Mouse (Mus musculus) lung, embryonic 16.5 days (tissue): ENCODE results near the gene Fbxo7. TPM values are rescaled to one million over a fixed set of nuclear protein-coding genes. Genes with fewer than 3 reads are reported as not detected.
"Not testable (repeated sequence)": the region's sequence is repeated elsewhere in the genome, so short reads cannot be mapped to it uniquely, and the experiment has no call there.

ENCODE experiments used
- ATAC-seq: fragments of 200-750 bp; cut with Nextera tagmentation; 2 replicates; pipeline ENCODE4 v1.8.0; 2017; ENCODE audit warnings: low read depth, mild to moderate bottlenecking, moderate library complexity
- H3K27ac ChIP-seq: fragments of 300-500 bp; sonication (generic); 2 replicates; pipeline ENCODE4 v1.5.1; 2014; ENCODE audit warnings: mild to moderate bottlenecking, control low read depth, low read length
- H3K27me3 ChIP-seq: fragments of 300-500 bp; sonication (generic); 2 replicates; pipeline ENCODE4 v1.6.1; 2014; ENCODE audit warnings: low read depth, low read length, mixed read lengths; ENCODE audit not compliant: control insufficient read depth, insufficient read depth
- H3K36me3 ChIP-seq: fragments of 300-500 bp; sonication (generic); 2 replicates; pipeline ENCODE4 v1.6.1; 2014; ENCODE audit warnings: low read length; ENCODE audit not compliant: control insufficient read depth, insufficient read depth
- H3K4me1 ChIP-seq: fragments of 300-500 bp; sonication (generic); replicated peaks from 2 replicates; pipeline ENCODE4 v1.6.1; 2014; ENCODE audit warnings: low read length, mixed read lengths; ENCODE audit not compliant: control insufficient read depth, insufficient read depth
- H3K4me2 ChIP-seq: fragments of 300-500 bp; sonication (generic); 2 replicates; pipeline ENCODE4 v1.6.1; 2014; ENCODE audit warnings: low read depth, low read length, control low read depth
- H3K4me3 ChIP-seq: fragments of 300-500 bp; sonication (generic); 2 replicates; pipeline ENCODE4 v1.5.1; 2014; ENCODE audit warnings: mild to moderate bottlenecking, low read length, control low read depth
- H3K9ac ChIP-seq: fragments of 300-500 bp; sonication (generic); 2 replicates; pipeline ENCODE4 v1.6.1; 2014; ENCODE audit warnings: low read length, control low read depth
- H3K9me3 ChIP-seq: fragments of 300-500 bp; sonication (generic); 2 replicates; pipeline ENCODE4 v1.6.1; 2016; ENCODE audit warnings: low read length; ENCODE audit not compliant: control insufficient read depth
- WGBS: fragments of 180-500 bp; shearing (Covaris S2); extraction: QIAGEN DNeasy Blood & Tissue Kit; methylation state at CpG from one replicate; pipeline ENCODE4 v1.1.7; 2014; 5-methylcytosine and 5-hydroxymethylcytosine counted together
- polyA plus RNA-seq: library from polyadenylated mRNA; unstranded; fragments of >200 nt; fragmentation: Nextera tagmentation; extraction: Ambion mirVana; gene quantifications from 2 replicates; pipeline ENCODE4 v1.2.1, GENCODE M21; 2015

Fbxo7 gene
- polyA plus RNA-seq, 1 experiment from 2014 or later: 25.0 TPM

- H3K36me3 ChIP-seq, H3K4me2 ChIP-seq, H3K4me1 ChIP-seq, H3K27ac ChIP-seq, ATAC-seq, H3K9me3 ChIP-seq, H3K9ac ChIP-seq, H3K4me3 ChIP-seq, H3K27me3 ChIP-seq: not testable (repeated sequence)
- 88% methylated on average over 1 of the region's 1 CpGs for WGBS
Measured at GRCm38 (mm10) chr10:86026807-86027206, 5.0 kb downstream of the Fbxo7 start.

- Histone ChIP-seq H3K27me3 (no peaks in the 10 kb centered on the region), H3K9ac (no peak overlapping the region), H3K4me3 (no peak overlapping the region), H3K9me3 (no peaks in the 10 kb centered on the region), H3K4me1 (no peaks in the 10 kb centered on the region; the same call in 1 of the 2 replicates), H3K27ac (no peak overlapping the region), H3K36me3 (peaks cover 8% of the 10 kb centered on the region), H3K4me2 (no peak overlapping the region)
- no peak for ATAC-seq
- WGBS: 86% methylated on average over 7 of the region's 7 CpGs
Measured at GRCm38 (mm10) chr10:86030743-86031142, 9.0 kb downstream of the Fbxo7 start.

DNA sequence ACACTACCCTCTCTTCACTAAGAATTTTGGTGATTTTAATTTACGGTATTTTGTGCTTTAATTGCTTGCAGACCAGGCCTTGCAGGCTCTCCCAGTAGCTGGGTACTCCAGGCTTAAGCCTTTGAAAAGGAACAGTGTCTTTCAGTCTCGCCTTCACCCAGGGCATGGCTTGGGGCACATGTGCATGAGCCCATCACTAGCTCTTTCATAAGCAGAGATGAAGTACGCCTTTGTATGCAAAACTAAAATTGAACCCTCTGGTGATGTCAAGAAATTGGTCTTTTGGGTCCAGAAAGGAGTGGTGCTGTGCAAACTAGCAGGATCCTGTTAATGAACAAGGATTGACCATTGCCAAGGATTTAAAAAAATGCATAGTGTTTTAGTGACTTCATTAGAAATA lies 10.7 kb downstream of the Fbxo7 start:
- 87% methylated on average over 3 of the region's 3 CpGs for WGBS
- H3K9me3 ChIP-seq: no peaks in the 10 kb centered on the region
- H3K4me1 ChIP-seq: no peaks in the 10 kb centered on the region; the same call in 1 of the 2 replicates

DNA sequence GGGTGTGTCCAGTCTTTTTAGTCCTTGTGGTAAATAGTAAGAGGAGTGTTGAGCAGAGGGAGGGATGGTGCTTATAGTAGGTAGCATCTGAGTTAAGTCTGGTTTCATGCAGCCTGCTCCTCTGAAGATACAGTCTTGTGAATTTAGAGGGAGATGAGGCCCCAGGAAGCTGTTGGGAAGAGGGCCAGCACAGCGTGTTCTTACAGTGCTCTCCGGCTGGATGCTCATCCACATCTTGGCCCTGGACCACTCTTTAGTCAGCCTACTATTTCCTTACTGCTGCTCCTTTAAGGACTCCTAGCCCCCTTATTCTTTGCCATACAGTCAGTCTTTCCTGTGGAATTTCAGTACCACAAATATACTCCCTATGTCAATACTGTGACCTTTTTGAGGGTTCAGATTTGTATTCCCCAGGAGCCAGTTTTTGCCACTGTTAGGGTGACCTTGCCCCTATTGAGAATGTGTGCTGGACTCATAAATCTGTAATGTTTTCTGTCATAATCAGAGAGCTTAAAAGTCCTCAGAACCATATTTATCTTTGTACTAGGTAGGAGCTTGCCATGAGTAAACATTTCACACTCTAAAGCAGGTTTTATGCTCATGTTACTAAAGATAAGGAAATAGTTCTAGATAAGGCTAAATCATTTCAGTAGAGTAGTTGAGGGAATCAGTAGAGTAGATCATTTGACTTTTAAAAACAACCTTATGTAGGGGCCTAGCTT lies 12.4 kb downstream of the Fbxo7 start:
- no peak overlapping the region for H3K4me2 ChIP-seq
- no peaks in the 10 kb centered on the region; the same call in 1 of the 2 replicates for H3K4me1 ChIP-seq
- 47% methylated on average over 2 of the region's 2 CpGs for WGBS
- ATAC-seq: no peak
- H3K4me3 ChIP-seq: no peak overlapping the region
- H3K27ac ChIP-seq: no peak overlapping the region
- no peaks in the 10 kb centered on the region for H3K27me3 ChIP-seq
- no peak overlapping the region for H3K9ac ChIP-seq
- no peaks in the 10 kb centered on the region for H3K9me3 ChIP-seq
- peaks cover 8% of the 10 kb centered on the region for H3K36me3 ChIP-seq

More for the DNA sequence above, 10.7 kb downstream of the Fbxo7 start:
- Histone ChIP-seq H3K9ac (no peak overlapping the region), H3K27me3 (no peaks in the 10 kb centered on the region), H3K27ac (no peak overlapping the region), H3K4me3 (no peak overlapping the region), H3K36me3 (peaks cover 8% of the 10 kb centered on the region), H3K4me2 (no peak overlapping the region)
- no peak for ATAC-seq

GRCm38 (mm10) chr10:86043651-86044050 lies 21.9 kb downstream of the Fbxo7 start:
- WGBS: 81% methylated on average over 4 of the region's 4 CpGs
- no peaks in the 10 kb centered on the region for H3K4me1 ChIP-seq
- ATAC-seq: no peak
- H3K27ac ChIP-seq: no peak overlapping the region
- no peak overlapping the region for H3K4me3 ChIP-seq
- no peak overlapping the region for H3K9ac ChIP-seq
- H3K27me3 ChIP-seq: no peaks in the 10 kb centered on the region
- peaks cover 9% of the 10 kb centered on the region for H3K36me3 ChIP-seq
- H3K4me2 ChIP-seq: no peak overlapping the region
- H3K9me3 ChIP-seq: no peaks in the 10 kb centered on the region

DNA sequence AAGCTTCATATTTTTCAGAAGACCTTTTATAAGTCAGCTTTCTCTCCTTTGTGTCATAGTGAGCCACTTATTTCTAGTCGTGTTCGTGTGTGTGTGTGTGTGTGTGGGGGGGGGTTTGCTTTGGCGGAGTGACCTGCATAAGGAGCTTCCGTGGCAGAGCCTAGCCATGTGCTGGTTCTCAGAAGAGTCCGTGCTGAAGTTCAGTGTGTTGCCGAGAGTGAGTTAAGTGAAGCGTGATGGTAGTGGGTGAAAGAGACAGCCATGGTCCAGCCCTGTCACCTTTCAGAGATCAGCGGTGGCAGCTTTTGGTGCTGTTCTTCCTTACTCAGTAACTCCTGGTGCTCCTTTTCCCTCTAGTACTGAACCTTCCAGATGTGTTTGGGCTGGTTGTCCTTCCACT lies 22.3 kb downstream of the Fbxo7 start:
- H3K27ac ChIP-seq: no peak overlapping the region
- no peak for ATAC-seq
- WGBS: 85% methylated on average over 8 of the region's 8 CpGs
- no peak overlapping the region for H3K4me2 ChIP-seq
- no peaks in the 10 kb centered on the region for H3K27me3 ChIP-seq
- peaks cover 11% of the 10 kb centered on the region for H3K36me3 ChIP-seq
- no peaks in the 10 kb centered on the region for H3K4me1 ChIP-seq
- H3K9me3 ChIP-seq: no peaks in the 10 kb centered on the region
- no peak overlapping the region for H3K9ac ChIP-seq
- H3K4me3 ChIP-seq: no peak overlapping the region

DNA sequence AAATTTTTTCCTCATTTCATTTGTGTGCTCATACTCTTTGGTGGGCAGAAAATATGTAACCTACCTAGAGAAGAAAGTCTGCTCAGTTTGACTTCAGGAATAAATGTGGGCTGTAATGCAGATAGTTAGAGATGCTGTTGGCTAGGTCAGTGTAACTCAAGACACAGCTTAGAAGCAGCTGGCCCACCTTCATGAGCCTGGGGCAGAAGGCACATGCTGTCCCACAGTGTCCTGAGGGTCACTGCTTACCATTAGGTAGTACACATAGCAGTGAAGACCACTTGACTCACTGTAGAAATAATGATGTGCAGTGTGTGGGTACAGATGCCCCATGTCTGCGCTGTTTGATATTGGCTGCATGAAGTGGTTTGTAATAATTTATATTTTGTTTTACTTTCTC lies 24.6 kb downstream of the Fbxo7 start:
- no peak for ATAC-seq
- H3K9me3 ChIP-seq: no peaks in the 10 kb centered on the region
- H3K9ac ChIP-seq: no peak overlapping the region
- no peak overlapping the region for H3K4me3 ChIP-seq
- H3K4me1 ChIP-seq: no peaks in the 10 kb centered on the region
- no peak overlapping the region for H3K4me2 ChIP-seq
- H3K27me3 ChIP-seq: no peaks in the 10 kb centered on the region
- H3K27ac ChIP-seq: no peak overlapping the region
- WGBS: 95% methylated on average over 1 of the region's 1 CpGs
- peaks cover 11% of the 10 kb centered on the region for H3K36me3 ChIP-seq

DNA sequence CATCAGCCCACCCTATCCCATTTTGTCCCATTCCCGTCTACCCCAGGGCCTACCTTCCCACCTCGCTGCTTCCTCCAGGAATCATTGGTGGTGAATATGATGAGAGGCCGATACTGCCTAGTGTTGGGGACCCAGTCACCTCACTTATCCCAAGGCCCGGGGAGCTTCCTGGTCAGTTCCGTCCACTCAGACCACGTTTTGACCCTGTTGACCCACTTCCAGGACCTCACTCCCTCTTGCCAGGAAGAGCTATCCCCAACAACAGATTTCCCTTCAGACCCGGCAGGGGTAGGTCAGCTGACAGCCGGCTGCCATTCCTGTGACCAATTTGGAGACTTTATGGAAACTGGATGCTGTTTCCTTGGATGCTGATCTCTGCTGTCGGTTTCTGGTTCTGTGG lies 26.0 kb downstream of the Fbxo7 start:
- H3K4me2 ChIP-seq: no peak overlapping the region
- no peaks in the 10 kb centered on the region for H3K27me3 ChIP-seq
- WGBS: 91% methylated on average over 9 of the region's 9 CpGs
- peaks cover 11% of the 10 kb centered on the region for H3K36me3 ChIP-seq
- no peaks in the 10 kb centered on the region for H3K4me1 ChIP-seq
- no peaks in the 10 kb centered on the region for H3K9me3 ChIP-seq
- ATAC-seq: no peak
- H3K9ac ChIP-seq: no peak overlapping the region
- no peak overlapping the region for H3K4me3 ChIP-seq
- no peak overlapping the region for H3K27ac ChIP-seq

- no peak overlapping the region for H3K4me3 ChIP-seq
Measured at GRCm38 (mm10) chr10:86050522-86050921, 28.8 kb downstream of the Fbxo7 start.

More at GRCm38 (mm10) chr10:86050522-86050921, 28.8 kb downstream of the Fbxo7 start:
- Histone ChIP-seq H3K36me3 (peaks cover 8% of the 10 kb centered on the region), H3K4me1 (no peaks in the 10 kb centered on the region), H3K9me3 (no peaks in the 10 kb centered on the region), H3K27me3 (no peaks in the 10 kb centered on the region), H3K9ac (no peak overlapping the region), H3K4me2 (no peak overlapping the region), H3K27ac (no peak overlapping the region)
- no peak for ATAC-seq
- WGBS: 80% methylated on average over 2 of the region's 2 CpGs
